Mouse (Mus musculus) lung, embryonic 15.5 days (tissue): ENCODE results near the gene Ttc30a2. TPM values are rescaled to one million over a fixed set of nuclear protein-coding genes. Genes with fewer than 3 reads are reported as not detected.
"Not testable (repeated sequence)": the region's sequence is repeated elsewhere in the genome, so short reads cannot be mapped to it uniquely, and the experiment has no call there.

ENCODE experiments used
- ATAC-seq: fragments of 200-750 bp; cut with Nextera tagmentation; 2 replicates; pipeline ENCODE4 v1.8.0; 2017; ENCODE audit warnings: moderate number of reproducible peaks, borderline replicate concordance; ENCODE audit not compliant: low FRiP score, low TSS enrichment; ENCODE audit errors: extremely low read depth
- H3K27ac ChIP-seq: fragments of 300-500 bp; sonication (generic); 2 replicates; pipeline ENCODE4 v1.5.1; 2015; ENCODE audit warnings: moderate library complexity, mild to moderate bottlenecking, inconsistent platforms
- H3K27me3 ChIP-seq: fragments of 300-500 bp; sonication (generic); 2 replicates; pipeline ENCODE4 v1.6.1; 2015; ENCODE audit warnings: inconsistent platforms
- H3K36me3 ChIP-seq: fragments of 300-500 bp; sonication (generic); 2 replicates; pipeline ENCODE4 v1.6.1; 2015; ENCODE audit warnings: inconsistent platforms
- H3K4me1 ChIP-seq: fragments of 300-500 bp; sonication (generic); 2 replicates; pipeline ENCODE4 v1.6.1; 2015; ENCODE audit warnings: inconsistent platforms
- H3K4me2 ChIP-seq: fragments of 300-500 bp; sonication (generic); 2 replicates; pipeline ENCODE4 v1.6.1; 2015; ENCODE audit warnings: inconsistent platforms, mild to moderate bottlenecking, moderate library complexity
- H3K4me3 ChIP-seq: fragments of 300-500 bp; sonication (generic); 2 replicates; pipeline ENCODE4 v1.5.1; 2015; ENCODE audit warnings: mild to moderate bottlenecking, inconsistent platforms
- H3K9ac ChIP-seq: fragments of 300-500 bp; sonication (generic); 2 replicates; pipeline ENCODE4 v1.6.1; 2015; ENCODE audit warnings: inconsistent platforms
- H3K9me3 ChIP-seq: fragments of 300-500 bp; sonication (generic); 2 replicates; pipeline ENCODE4 v1.6.1; 2016; ENCODE audit warnings: inconsistent platforms
- WGBS: fragments of 180-500 bp; shearing (Covaris S2); methylation state at CpG from one replicate; pipeline ENCODE4 v1.1.7; 2015; 5-methylcytosine and 5-hydroxymethylcytosine counted together
- polyA plus RNA-seq: library from polyadenylated mRNA; unstranded; fragments of >200 nt; fragmentation: Nextera tagmentation; extraction: Ambion mirVana; gene quantifications from 2 replicates; pipeline ENCODE4 v1.2.1, GENCODE M21; 2015

The Ttc30a2 gene
- polyA plus RNA-seq, 1 experiment from 2014 or later = 0.75 TPM

DNA sequence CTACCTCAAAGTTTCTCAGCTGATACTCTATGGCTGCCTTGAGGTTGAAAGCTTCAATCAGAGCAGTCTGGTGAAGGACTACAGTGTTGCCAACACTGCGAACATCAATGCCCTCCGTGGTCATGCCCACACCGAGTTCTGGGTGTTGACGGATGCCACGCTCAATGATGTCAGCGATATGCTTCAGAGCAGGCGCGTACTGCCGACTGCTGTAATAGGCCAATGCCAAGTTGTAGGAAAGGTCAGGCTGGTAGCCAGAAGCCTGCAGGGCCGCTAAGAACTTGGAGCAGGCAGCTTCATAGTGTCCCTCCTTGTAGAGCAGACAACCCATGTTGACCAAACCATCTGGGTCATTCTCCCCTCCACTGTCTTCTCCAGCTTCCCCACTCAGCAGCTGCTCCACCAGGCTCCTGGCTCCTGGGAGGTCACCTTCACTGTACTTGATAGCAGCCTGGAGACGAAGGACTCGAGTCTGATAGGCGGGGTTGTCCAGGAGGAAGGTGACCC lies 3.0 kb upstream of the Ttc30a2 start:
- ATAC-seq, H3K9me3 ChIP-seq, H3K27ac ChIP-seq, H3K9ac ChIP-seq, H3K27me3 ChIP-seq, H3K4me1 ChIP-seq, H3K36me3 ChIP-seq: not testable (repeated sequence)
- WGBS = 92% methylated on average over 13 of the region's 13 CpGs
- H3K4me3 ChIP-seq = peak overlapping the region; percentile 51
- H3K4me2 ChIP-seq = peak overlapping the region; percentile 77

DNA sequence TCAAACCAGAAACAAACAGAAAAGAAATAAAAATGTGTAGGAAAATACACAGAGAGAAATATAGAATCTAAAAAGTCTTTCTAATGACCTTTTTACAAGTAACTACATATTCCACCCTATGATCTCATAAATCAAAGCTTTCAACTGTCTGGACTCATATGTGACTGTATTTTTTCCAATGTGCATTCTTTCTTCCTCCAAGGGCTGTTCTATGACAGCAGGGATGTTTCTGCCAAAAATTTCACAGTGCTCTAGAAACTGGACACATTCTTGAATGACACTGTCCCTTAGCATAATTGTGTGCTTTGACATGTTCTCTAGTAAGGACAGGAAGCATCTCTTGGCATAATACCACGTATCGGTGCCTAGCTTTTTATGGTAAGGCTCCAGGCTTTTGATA lies 1.9 kb downstream of the Ttc30a2 start:
- peak; percentile 76; the same call in 1 of the 2 replicates for ATAC-seq
- peak overlapping the region; percentile 61; the same call in 1 of the 2 replicates for H3K27ac ChIP-seq

DNA sequence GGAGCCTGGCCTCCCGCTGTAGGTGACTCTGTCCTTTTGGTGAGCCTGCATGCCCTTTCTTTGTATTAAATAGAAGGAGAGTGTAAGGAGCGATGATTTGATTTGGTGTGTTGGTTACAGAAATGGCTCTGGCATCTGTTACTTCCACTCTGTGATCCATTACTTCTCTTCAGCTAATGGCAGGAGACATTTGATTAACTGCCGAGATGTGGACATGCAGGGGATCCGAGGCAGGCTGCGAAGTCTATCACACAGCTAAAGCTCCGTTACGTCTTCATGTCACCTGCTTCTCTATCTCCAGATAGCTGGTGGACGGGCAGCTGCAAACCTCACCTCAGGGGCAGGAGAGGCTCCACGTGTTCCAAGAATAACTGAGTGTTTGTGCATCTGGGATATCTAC lies 3.8 kb downstream of the Ttc30a2 start:
- H3K4me1 ChIP-seq = no peaks in the 10 kb centered on the region
- no peak overlapping the region for H3K4me3 ChIP-seq
- no peak for ATAC-seq
- no peak overlapping the region for H3K27ac ChIP-seq
- H3K9me3 ChIP-seq = no peaks in the 10 kb centered on the region
- no peak overlapping the region for H3K9ac ChIP-seq
- no peaks in the 10 kb centered on the region for H3K36me3 ChIP-seq
- WGBS = 61% methylated on average over 9 of the region's 9 CpGs
- no peak overlapping the region for H3K4me2 ChIP-seq
- no peaks in the 10 kb centered on the region for H3K27me3 ChIP-seq

More for the DNA sequence above, 1.9 kb downstream of the Ttc30a2 start:
- not testable (repeated sequence) for H3K4me3 ChIP-seq, H3K36me3 ChIP-seq, H3K4me1 ChIP-seq, H3K4me2 ChIP-seq, H3K27me3 ChIP-seq, H3K9ac ChIP-seq, H3K9me3 ChIP-seq
- WGBS = 55% methylated on average over 2 of the region's 2 CpGs

DNA sequence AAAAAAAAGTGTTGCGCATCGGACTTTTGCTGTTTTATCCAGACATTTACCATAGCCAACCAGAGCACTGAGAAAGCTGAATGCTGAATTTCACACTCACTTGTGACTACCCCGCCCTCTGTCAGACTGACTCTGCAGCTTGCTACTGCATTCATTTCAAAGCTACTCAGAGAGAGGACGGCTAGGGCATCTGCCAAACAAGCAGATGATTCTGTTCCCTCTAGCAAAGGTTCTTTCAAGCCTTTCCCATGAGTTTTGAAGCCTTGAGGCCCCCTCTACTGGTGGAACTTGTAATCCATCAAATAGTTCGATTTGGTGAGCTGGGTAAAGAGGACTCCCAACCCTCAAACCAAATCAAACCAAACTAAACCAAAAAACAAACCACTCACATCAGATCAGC lies 13.0 kb downstream of the Ttc30a2 start:
- H3K27me3 ChIP-seq = no peaks in the 10 kb centered on the region
- peak overlapping the region; percentile 24 for H3K4me3 ChIP-seq
- peak overlapping the region; percentile 32; the same call in 1 of the 2 replicates for H3K9ac ChIP-seq
- no peaks in the 10 kb centered on the region for H3K36me3 ChIP-seq
- peak overlapping the region; percentile 59 for H3K4me2 ChIP-seq
- H3K27ac ChIP-seq = peak overlapping the region; percentile 57
- H3K9me3 ChIP-seq = no peaks in the 10 kb centered on the region
- H3K4me1 ChIP-seq = peaks cover 23% of the 10 kb centered on the region
- WGBS = 16% methylated on average over 5 of the region's 5 CpGs
- peak; percentile 72 for ATAC-seq

DNA sequence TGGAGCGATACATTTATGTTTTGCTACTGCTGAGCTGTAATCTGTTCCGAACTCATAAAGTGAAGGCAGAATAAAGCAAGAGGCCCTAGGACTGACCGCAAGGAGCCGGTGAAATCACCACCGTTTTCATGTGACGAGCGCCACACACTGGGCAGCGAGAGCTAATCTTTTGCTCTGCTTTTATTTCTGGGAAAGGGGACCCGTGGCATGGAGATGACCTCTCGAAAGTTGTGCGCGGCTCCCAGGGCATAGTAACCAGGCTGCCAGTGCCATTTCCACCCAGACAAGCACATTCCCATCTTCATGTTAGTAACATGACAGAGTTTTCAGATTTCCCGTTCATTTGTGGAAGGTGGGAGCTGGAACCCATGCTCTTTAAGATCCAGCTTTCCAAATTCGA lies 13.5 kb downstream of the Ttc30a2 start:
- Histone ChIP-seq H3K9ac (peak overlapping the region; percentile 32; the same call in 1 of the 2 replicates), H3K4me3 (peak overlapping the region; percentile 24), H3K27me3 (no peaks in the 10 kb centered on the region), H3K4me1 (peaks cover 27% of the 10 kb centered on the region), H3K36me3 (no peaks in the 10 kb centered on the region), H3K4me2 (peak overlapping the region; percentile 59), H3K27ac (peak overlapping the region; percentile 57), H3K9me3 (no peaks in the 10 kb centered on the region)
- WGBS = 9% methylated on average over 14 of the region's 14 CpGs
- ATAC-seq = peak; percentile 52; the same call in 1 of the 2 replicates

DNA sequence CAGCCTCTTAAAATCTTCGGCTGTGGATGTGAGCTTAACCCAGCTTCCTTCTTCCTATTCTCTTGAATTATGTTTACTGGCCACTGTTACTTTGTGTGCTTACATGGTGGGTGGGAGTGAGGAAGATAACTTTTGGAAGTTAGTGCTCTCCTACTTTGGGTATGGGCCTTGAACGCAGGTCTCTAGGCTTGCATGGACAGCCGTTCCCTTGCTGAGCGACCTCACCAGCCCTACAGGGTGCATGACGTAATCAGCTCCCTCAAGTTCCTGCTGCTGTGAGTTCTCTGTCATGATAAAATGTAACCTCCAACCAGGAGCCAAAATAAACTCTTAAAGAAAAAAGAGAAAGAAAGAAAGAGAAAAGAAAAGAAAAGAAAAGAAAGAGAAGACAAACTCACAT lies 13.9 kb downstream of the Ttc30a2 start:
- H3K4me2 ChIP-seq = peak overlapping the region; percentile 59
- H3K4me1 ChIP-seq = peaks cover 32% of the 10 kb centered on the region
- ATAC-seq = no peak
- H3K4me3 ChIP-seq = no peak overlapping the region
- H3K27ac ChIP-seq = no peak overlapping the region; the same call in 1 of the 2 replicates
- no peaks in the 10 kb centered on the region for H3K36me3 ChIP-seq
- WGBS = 52% methylated on average over 5 of the region's 5 CpGs
- no peaks in the 10 kb centered on the region for H3K27me3 ChIP-seq
- no peaks in the 10 kb centered on the region for H3K9me3 ChIP-seq
- no peak overlapping the region for H3K9ac ChIP-seq

DNA sequence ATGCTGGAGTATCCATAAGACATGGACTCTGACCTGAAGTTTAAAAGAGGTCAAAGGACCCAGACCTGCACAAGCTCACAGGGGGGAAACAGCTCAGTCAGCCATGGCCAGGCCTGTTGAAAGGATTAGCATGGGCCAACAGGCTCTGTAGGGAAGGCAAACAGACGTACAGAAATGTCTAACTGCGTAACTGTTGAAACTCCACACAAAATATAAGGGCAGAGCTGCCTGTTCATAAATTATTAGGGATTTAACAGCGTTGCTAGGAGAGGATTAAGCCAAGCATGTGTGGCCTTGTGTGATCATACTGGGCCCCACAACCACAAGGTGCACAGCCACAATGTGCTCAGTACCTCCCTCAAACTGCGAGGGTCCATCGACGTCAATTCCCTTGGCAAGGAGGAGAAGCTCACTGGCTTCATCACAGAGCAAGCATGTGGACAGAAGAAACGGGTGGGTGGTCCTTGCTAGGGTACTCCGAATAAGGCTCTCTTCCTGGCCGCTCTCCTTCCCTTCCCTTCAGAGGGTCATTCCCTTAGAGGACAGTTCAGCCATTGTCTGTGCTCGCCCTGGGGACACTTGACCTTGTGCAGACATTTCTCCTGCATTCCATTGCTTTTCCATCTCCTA lies 14.6 kb downstream of the Ttc30a2 start:
- 67% methylated on average over 10 of the region's 10 CpGs for WGBS
- peaks cover 32% of the 10 kb centered on the region for H3K4me1 ChIP-seq

DNA sequence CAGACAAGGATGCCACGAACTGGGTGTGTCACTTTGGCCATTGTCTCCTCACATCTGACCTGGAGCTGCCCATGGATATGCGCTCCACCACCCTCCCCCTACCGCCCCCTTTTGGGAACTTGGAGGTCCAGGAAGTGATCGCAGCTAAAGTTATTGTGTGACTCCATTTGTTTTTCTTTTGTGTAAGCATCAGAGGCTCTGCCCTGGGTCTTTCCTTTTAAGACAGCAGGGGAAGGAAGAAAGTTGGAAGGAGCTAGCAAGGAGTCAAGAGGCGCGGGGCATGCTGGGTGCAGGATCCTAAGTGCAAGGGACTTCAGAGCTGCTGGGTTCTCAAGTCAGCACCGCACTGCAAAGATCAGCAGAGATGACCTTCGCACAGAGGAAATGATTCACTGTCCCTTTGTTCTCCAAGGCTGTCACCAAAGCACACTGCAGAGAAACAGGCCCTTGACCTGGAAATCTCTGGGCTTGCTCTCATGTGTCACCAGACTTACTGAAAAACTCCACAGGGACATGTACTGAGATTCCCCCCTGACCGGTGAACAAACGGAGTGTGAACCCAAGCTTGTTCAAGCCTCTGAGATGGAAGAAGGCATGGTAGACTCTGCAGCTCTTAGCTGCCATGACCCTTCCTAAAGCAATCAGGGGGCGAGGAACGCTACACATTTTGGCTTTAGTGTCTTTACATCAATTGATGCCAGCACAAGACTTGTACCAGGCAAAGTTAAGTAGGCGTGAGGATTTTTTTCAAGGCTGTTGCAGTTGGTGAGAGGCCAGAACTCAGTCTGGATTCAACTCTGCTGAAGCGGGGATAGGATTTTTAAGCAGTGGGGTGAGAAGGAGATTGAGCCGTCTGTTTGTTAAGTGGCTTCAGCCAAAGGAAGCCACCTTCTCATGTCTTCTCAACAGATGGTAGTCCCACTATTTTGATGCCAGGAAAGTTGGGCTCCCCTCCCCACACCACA lies 17.3 kb downstream of the Ttc30a2 start:
- H3K4me1 ChIP-seq = peaks cover 32% of the 10 kb centered on the region
- no peaks in the 10 kb centered on the region for H3K9me3 ChIP-seq
- WGBS = 46% methylated on average over 15 of the region's 15 CpGs
- no peak overlapping the region for H3K4me3 ChIP-seq
- H3K36me3 ChIP-seq = no peaks in the 10 kb centered on the region
- peak overlapping the region; percentile 35 for H3K4me2 ChIP-seq
- ATAC-seq = peak; percentile 53
- H3K27me3 ChIP-seq = no peaks in the 10 kb centered on the region
- peak overlapping the region; percentile 82 for H3K27ac ChIP-seq
- no peak overlapping the region for H3K9ac ChIP-seq

More for the DNA sequence above, 14.6 kb downstream of the Ttc30a2 start:
- H3K4me2 ChIP-seq = no peak overlapping the region
- H3K36me3 ChIP-seq = no peaks in the 10 kb centered on the region
- H3K9ac ChIP-seq = no peak overlapping the region
- ATAC-seq = no peak
- no peaks in the 10 kb centered on the region for H3K9me3 ChIP-seq
- H3K27me3 ChIP-seq = no peaks in the 10 kb centered on the region
- no peak overlapping the region for H3K4me3 ChIP-seq
- no peak overlapping the region for H3K27ac ChIP-seq

DNA sequence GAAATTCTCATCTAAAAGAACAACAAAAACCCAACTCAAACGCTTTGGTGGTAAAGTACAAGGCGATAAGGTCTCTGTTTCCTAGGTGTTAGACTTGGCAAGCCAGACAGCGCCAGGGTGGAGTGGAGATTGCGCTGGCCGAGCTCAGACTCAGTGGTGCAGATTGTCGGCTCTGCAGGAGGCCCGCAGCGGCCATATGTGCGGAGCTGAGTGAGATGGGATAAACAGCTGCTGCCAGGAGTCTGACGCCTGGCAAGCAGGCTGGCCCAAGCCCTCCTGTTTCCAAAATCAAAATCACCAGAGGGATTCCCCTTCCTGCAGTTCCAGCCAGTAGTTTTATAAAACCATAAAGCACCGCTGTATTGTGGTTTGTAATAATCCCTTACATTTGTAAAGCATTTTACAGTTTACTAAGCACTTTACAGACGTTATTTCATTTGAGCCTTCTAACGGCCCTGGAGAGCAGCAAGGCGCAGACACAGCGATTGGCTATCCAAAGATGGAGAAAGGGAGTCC lies 18.1 kb downstream of the Ttc30a2 start:
- Histone ChIP-seq H3K4me3 (no peak overlapping the region), H3K4me1 (peaks cover 32% of the 10 kb centered on the region), H3K36me3 (no peaks in the 10 kb centered on the region), H3K27me3 (no peaks in the 10 kb centered on the region), H3K9me3 (no peaks in the 10 kb centered on the region), H3K4me2 (peak overlapping the region; percentile 35), H3K9ac (no peak overlapping the region), H3K27ac (peak overlapping the region; percentile 82)
- ATAC-seq = peak; percentile 73
- 16% methylated on average over 15 of the region's 15 CpGs for WGBS

DNA sequence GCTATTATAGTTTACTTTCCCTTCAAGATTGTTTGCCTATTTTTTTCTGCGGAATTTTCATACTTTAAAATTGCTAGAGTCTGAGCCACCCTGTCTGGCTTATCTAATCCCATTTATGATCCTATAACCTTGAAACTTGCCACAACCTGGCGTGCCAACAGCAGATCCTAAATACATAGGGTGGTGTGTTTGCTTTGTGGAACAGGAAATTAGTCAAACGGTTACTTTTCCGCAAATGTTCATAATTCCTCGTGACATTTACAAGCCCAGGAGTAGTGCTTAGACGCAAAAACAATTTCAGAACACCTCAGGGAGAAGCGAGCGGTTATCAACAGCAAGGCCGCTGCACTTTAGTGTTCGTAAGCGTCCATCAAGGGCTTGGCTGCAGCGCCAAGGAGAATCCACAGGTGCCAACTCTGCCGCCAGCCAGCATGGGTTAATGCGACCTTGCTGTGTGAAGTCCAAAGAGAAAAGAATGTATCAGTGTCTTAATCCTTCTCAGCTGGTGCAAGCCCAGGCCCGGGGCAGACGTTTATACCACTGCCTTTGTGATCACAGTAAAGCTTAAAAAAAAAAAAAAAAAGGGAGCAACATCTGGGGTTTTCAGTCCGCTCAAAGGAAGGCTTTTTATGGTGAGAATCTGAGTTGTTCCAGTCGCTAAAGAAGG lies 18.7 kb downstream of the Ttc30a2 start:
- Histone ChIP-seq H3K9ac (no peak overlapping the region), H3K27me3 (no peaks in the 10 kb centered on the region), H3K4me3 (no peak overlapping the region), H3K4me2 (peak overlapping the region; percentile 35), H3K4me1 (peaks cover 26% of the 10 kb centered on the region), H3K36me3 (no peaks in the 10 kb centered on the region), H3K9me3 (no peaks in the 10 kb centered on the region), H3K27ac (peak overlapping the region; percentile 82)
- no peak for ATAC-seq
- 25% methylated on average over 18 of the region's 18 CpGs for WGBS

DNA sequence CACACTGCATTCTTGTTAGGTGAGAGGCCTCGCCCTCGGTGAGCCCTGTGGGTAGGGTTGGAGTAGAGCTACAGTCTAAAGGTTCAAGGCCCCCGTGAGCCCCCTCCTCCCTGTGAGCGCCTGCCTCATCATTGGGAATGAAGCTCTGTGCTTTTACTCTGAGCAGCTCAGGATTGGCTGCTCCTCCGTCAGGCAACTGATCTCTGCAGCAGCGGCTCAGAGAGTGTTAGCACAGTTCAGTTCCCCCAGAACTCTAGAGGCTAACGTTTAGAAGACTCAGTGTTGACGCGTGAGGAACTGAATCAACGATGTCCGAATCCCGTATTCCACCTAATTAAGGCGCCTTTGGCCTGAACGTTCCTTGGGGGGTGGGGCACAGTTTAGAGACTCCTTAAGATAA lies 22.3 kb downstream of the Ttc30a2 start:
- 37% methylated on average over 14 of the region's 14 CpGs for WGBS

More for the DNA sequence above, 22.3 kb downstream of the Ttc30a2 start:
- Histone ChIP-seq H3K9me3 (no peaks in the 10 kb centered on the region), H3K27me3 (no peaks in the 10 kb centered on the region), H3K4me3 (no peak overlapping the region), H3K27ac (no peak overlapping the region), H3K36me3 (no peaks in the 10 kb centered on the region), H3K9ac (no peak overlapping the region), H3K4me1 (peaks cover 16% of the 10 kb centered on the region), H3K4me2 (no peak overlapping the region)
- ATAC-seq = no peak
